Mouse (Mus musculus): ENCODE measurements around the gene Knl1.
"Not testable (repeated sequence)": the region's sequence is repeated elsewhere in the genome, so short reads cannot be mapped to it uniquely, and the experiment has no call there.

Knl1 gene

GRCm38 (mm10) chr2:119046649-119047611 is at the start of gene Knl1:
Knl1 (plus strand) TSS chr2:119047119.
- peak; percentile 94 to 99 for DNase-seq

GRCm38 (mm10) chr2:118998115-118998866 is 48.6 kb upstream of the Knl1 start:
- DNase-seq, result no peak

DNA sequence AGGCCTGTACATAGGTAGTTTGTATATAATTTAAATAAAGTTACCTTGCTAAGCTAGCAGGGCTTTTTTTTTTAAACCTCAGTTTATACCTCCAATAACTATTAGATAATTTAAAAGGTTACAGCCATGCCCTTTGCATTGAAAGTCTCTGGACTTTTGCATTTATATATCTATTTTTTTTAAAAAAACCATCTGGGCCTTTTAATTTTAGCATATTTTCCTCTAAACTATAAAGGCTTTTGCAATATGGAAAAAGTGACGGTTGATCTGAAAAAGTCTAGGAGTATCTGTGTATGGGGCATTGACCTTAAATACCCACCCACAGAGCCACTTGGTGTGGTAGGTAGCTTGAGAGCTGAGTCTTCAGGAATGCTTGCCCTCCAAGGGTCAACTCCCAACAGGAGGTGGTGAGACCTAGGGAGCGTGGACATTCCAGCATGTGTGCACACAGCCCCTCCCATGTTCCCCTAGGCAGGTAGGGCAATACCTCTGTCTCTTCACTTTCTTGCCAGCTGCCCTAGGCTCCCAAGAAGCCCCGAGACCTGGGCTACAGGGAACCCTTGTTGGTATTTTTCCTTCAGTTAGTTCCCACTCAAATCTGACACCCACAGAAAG is 47.8 kb upstream of the Knl1 start:
- DNase-seq, result no peak

DNA sequence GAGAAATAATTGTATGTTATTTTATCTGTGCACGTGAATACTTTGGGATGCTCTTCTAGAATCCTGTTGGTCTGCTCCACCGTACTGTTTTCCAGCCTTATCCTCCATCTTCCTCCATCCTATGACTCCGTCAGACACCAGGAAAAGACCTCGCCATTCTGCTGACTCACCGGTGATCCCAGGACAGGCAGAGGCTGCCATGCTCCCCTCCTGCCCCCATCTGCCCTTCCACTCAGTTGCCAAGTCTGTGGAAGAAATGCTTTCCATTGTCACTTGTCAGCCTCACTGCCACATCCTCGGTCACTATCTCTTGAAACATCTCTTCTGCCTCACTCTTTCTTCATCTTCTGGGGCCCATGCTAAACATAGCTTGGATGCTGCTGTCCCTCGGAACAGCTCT is 40.0 kb upstream of the Knl1 start:
- no peak for DNase-seq

DNA sequence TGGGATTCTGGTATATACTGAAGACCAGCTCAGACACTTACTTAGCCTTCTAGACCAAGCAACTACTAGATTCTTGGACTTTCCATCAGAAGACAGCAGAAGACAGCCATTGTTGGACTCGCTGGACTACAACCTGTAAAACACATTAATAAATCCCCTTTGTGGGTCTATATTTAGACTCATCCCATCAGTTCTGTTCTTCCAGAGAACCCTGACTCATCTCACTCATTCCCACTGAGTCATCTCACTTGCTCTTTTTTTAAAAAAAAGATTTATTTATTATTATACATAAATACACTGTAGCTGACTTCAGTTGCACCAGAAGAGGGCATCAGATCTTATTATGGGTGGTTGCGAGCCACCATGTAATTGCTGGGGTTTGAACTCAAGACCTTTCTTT is 37.5 kb upstream of the Knl1 start:
- DNase-seq, result no peak

- no peak for DNase-seq
Measured at GRCm38 (mm10) chr2:119014989-119015388, 31.9 kb upstream of the Knl1 start.

DNA sequence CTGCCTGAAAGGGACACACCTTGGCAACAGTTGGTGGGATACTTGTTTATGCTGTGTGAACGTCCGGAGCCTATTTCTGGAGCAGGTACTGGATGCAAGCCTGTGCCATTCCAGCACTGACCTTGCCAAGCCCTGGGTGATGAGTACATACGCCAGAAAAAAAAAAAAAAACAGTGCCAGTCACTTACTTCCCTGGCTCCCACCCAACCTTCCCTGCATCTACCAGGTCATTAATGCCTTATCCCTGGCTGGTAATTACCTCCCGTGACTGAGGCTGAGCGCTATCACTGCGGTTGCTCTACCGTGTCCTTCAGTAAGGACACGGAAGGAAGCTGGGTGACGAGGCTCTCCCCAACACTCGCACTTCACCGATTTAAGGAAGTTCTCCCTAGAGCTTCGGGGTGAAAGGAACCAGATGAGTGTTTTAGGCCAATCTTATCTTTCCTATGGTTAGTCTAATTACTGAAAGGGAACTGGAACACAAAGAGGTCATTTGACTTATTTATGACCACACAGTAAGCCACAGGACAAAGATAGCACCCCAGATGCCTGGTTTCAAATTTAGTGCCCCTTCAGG is 31.2 kb upstream of the Knl1 start:
- DNase-seq, result peak; percentile 44 to 45

DNA sequence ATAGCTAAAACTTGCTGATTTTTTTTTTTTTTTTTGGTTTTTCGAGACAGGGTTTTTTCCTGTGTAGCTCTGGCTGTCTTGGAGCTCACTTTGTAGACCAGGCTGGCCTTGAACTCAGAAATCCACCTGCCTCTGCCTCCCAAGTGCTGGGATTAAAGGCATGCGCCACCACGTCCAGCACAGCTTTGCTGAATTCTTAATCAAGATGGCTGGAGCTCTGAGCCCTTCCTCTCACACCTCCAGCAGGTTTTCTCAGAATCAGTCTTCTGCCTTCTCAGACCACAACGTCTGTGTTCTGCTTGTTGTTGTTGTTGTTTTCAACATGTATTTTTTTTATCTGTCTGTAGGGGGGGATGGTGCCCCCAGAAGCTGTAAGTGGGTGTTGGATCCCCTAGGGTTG is 30.6 kb upstream of the Knl1 start:
- not testable (repeated sequence) for DNase-seq

DNA sequence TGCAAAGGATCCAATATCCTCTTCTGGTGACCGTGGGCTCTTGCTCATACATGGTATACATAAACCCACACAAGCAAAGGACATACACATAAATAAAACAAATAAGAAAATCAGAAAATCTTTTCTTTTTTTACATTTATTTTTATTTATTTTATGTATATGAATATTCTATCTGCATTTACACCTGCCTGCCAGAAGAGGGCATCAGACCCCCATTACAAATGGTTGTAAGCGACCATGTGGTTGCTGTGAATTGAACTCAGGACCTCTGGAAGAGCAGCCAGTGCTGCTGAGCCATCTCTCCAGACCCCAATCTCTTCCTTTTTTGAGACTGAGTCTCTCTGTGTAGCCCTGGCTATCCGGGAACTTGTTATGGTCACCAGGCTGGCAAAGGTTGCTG is 29.3 kb upstream of the Knl1 start:
- no peak for DNase-seq

DNA sequence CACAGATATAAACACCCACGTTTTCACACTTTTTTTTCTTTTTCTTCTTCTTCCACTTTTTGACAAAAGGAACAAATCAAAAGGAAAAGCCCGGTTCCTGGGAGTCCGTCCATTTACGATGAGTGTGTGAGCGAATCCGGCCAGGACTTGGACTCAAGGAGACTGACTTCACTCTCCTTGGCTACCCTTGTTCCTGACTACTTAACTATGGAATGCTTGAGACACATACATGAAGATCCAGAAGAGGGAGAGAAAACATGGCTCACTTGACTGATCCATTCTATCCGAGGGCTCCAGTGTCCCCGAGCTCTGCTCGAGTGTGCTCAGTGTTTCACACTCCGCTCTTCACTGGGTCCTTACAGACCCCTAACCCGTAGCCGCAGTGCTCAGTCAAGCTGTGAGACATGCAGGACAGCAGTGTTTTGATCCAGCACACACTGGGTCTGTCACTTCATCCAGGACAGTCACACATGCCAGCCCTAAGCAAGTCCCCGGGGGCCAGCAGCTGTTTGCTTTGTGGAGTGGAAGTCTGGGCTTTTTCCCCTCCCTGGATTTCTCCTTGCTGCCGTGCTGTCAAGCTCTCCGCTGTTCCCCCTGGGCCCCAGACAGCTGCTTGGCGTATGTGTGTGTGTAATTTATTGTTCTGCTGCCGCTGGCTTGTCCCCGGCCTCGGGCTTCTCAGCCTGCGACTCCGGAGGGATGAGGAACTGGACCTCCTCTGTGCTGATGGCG is 28.4 kb upstream of the Knl1 start:
- no peak for DNase-seq

DNA sequence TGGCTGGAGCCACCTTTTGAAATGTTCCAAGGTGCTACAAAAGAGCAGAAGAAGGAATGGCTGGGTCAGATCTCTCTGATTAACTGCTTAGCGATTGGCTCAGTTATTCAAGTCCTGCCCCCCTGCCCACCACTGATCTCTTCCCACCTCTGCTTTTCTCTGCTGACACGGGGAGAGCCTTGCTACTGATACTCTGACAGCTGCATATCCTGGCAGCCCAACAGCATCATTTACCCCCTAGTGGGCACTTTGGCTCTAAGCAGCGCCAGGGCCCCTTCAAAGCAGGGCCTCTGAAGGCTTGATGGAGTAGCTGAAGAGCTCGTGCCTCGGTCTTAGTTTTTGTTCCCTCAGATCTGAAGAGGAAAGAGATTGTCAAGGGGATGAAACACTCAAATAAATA is 27.8 kb upstream of the Knl1 start:
- DNase-seq, result no peak

- no peak for DNase-seq
Measured at GRCm38 (mm10) chr2:119019538-119019937, 27.4 kb upstream of the Knl1 start.

DNA sequence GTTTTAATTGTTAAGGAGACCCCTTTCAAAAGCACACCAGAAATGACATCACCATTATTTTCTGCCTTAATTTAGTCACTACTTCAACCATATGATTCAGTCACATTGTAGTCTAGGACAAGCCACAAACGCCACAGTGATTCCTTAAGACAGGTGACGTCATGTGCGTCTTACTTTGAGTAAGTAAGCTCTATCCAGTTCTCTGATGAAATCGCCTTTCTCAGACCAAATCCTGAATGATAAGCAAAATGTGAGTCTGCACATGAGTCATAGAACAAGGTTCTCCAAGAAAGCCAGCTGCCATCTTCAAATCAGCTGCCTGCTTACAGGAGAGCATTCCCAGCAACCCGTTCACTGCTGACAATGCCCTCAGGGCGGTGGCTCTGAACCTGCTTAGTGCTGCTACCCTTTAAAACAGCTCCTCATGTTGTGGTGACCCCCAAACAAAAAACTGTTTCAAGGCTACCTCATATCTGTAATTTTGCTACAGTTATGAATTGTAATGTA is 23.7 kb upstream of the Knl1 start:
- no peak for DNase-seq

DNA sequence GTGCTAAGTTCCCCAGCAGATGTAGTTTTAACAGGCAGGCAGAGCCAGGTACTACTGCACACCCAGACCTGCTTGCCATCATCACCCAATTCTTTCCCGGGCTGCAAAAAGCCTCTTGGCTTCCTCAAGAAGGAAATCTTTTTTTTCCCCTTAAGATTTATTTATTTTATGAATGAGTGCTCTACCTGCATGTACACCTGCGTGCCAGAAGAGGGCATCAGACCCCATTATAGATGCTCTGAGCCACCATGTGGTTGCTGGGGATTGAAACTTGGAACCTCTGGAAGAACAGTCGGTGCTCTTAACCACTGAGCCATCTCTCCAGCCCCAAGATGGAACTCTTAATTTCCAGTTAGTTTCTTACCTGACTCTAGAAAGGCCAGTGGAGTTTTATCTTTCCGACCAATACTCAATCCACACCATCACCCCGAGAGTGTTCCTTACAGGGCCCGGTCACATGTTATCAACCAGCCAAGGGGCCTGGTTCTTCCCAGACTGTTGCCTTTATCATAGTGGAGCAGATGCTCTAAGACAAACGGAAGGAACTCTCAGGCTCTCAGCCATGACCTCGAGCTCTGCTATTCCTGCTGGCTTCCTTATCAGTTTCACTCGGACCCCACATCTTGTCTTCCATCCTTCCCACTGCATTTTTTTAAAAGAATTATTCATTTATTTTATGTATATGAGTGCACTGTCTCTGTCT is 22.2 kb upstream of the Knl1 start:
- DNase-seq, result no peak

GRCm38 (mm10) chr2:119025239-119025616 is 21.7 kb upstream of the Knl1 start:
- no peak for DNase-seq

DNA sequence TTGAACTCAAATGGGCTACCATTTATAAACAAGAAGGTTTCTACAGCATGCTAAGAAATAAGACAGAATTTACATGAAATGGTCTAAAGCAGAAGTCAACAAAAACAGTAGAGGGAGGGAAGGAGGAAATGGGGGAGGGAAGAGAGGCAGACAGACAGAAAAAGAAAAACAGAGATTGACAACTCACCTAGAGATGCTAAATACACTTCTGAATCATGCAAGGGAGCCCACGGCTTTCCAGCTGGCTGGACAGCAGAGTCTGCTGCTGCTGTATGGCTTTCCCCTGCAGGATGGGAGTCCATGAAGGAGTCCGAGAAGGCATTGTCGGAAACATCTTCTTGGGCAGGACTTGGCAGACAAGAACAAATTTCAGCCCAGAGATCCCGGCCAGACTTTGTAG is 20.0 kb upstream of the Knl1 start:
- no peak for DNase-seq

- peak; percentile 98 to 99 for DNase-seq
Measured at GRCm38 (mm10) chr2:119028941-119029551, 17.9 kb upstream of the Knl1 start, which contains the start of gene Ccdc32. Ccdc32 (minus strand) TSS chr2:119029393.

- DNase-seq, result no peak
Measured at GRCm38 (mm10) chr2:119032191-119032590, 14.7 kb upstream of the Knl1 start.

- DNase-seq, result peak; percentile 93 to 94
Measured at GRCm38 (mm10) chr2:119034656-119035396, 12.1 kb upstream of the Knl1 start, which contains the start of gene Rpusd2. Rpusd2 (plus strand) TSS chr2:119034790.

DNA sequence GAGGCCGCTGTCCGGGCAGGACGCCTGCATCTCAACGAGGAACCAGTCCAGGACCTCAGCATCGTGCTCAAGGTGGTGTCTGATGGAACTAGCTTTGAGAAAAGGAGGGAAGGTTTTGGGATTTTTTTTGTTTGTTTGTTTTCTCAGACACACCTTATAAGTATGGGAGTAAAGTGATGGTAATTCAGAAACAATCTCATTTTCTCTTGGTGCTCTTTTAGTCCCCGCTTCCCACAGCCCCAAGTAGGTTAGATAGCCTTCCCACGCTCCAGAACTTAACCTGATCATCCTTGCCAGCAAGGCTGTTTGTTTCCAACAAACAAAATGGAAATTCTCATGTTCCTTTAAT is 11.5 kb upstream of the Knl1 start:
- DNase-seq, result no peak
